Mouse (Mus musculus) midbrain, embryonic 12.5 days (tissue): ENCODE measurements at regions not wholly inside any gene's neighbourhood (a gene's known extent, or its start where the extent isn't known, plus 50 kb on each side); places are given as distances from the start of the nearest gene placed in this dataset.

ENCODE experiments used
- ATAC-seq: fragments of 200-750 bp; cut with Nextera tagmentation; 2 replicates; pipeline ENCODE4 v1.8.0; 2017; ENCODE audit warnings: low read depth, moderate TSS enrichment, moderate library complexity; ENCODE audit not compliant: low FRiP score
- H3K27ac ChIP-seq: fragments of 300-500 bp; sonication (generic); replicated peaks from 2 replicates; pipeline ENCODE4 v1.5.1; 2016; ENCODE audit warnings: mild to moderate bottlenecking
- H3K27me3 ChIP-seq: fragments of 300-500 bp; sonication (generic); 2 replicates; pipeline ENCODE4 v1.6.1; 2016; ENCODE audit warnings: mild to moderate bottlenecking
- H3K36me3 ChIP-seq: fragments of 300-500 bp; sonication (generic); 2 replicates; pipeline ENCODE4 v1.6.1; 2016
- H3K4me1 ChIP-seq: fragments of 300-500 bp; sonication (generic); 2 replicates; pipeline ENCODE4 v1.6.1; 2016
- H3K4me2 ChIP-seq: fragments of 300-500 bp; sonication (generic); replicated peaks from 2 replicates; pipeline ENCODE4 v1.6.1; 2016; ENCODE audit warnings: mild to moderate bottlenecking, moderate library complexity
- H3K4me3 ChIP-seq: fragments of 300-500 bp; sonication (generic); 2 replicates; pipeline ENCODE4 v1.5.1; 2016; ENCODE audit warnings: mild to moderate bottlenecking
- H3K9ac ChIP-seq: fragments of 300-500 bp; sonication (generic); replicated peaks from 2 replicates; pipeline ENCODE4 v1.6.1; 2016; ENCODE audit warnings: mild to moderate bottlenecking, moderate library complexity
- H3K9me3 ChIP-seq: fragments of 300-500 bp; sonication (generic); 2 replicates; pipeline ENCODE4 v1.6.1; 2016; ENCODE audit warnings: mild to moderate bottlenecking
- WGBS: fragments of 180-500 bp; shearing (Covaris S2); methylation state at CpG from one replicate; pipeline ENCODE4 v1.1.7; 2016; 5-methylcytosine and 5-hydroxymethylcytosine counted together

GRCm38 (mm10) chr2:53680350-53681011, 404.9 kb downstream of the Rprm start:
- H3K4me1 ChIP-seq: peaks cover 5% of the 10 kb centered on the region; the same call in 1 of the 2 replicates
- H3K36me3 ChIP-seq: no peaks in the 10 kb centered on the region
- H3K4me2 ChIP-seq: no peak overlapping the region
- H3K9ac ChIP-seq: no peak overlapping the region
- no peak for ATAC-seq
- H3K4me3 ChIP-seq: no peak overlapping the region
- H3K27ac ChIP-seq: no peak overlapping the region
- no peaks in the 10 kb centered on the region for H3K9me3 ChIP-seq
- no peaks in the 10 kb centered on the region for H3K27me3 ChIP-seq
- 89% methylated on average over 5 of the region's 5 CpGs for WGBS

GRCm38 (mm10) chr2:53682599-53682998, 402.8 kb downstream of the Rprm start:
- peak; percentile 68; the same call in 1 of the 2 replicates for ATAC-seq
- H3K9ac ChIP-seq: no peak overlapping the region
- WGBS: 23% methylated on average over 4 of the region's 4 CpGs
- peaks cover 5% of the 10 kb centered on the region; the same call in 1 of the 2 replicates for H3K4me1 ChIP-seq
- no peak overlapping the region for H3K4me3 ChIP-seq
- H3K27me3 ChIP-seq: no peaks in the 10 kb centered on the region
- H3K36me3 ChIP-seq: no peaks in the 10 kb centered on the region
- no peak overlapping the region for H3K27ac ChIP-seq
- no peak overlapping the region for H3K4me2 ChIP-seq
- H3K9me3 ChIP-seq: no peaks in the 10 kb centered on the region

GRCm38 (mm10) chr2:53687281-53687680, 398.1 kb downstream of the Rprm start:
- Histone ChIP-seq H3K4me3 (no peak overlapping the region), H3K27ac (no peak overlapping the region), H3K4me1 (peaks cover 12% of the 10 kb centered on the region; the same call in 1 of the 2 replicates), H3K9ac (no peak overlapping the region), H3K9me3 (no peaks in the 10 kb centered on the region), H3K36me3 (no peaks in the 10 kb centered on the region), H3K27me3 (no peaks in the 10 kb centered on the region), H3K4me2 (no peak overlapping the region)
- WGBS: 88% methylated on average over 7 of the region's 7 CpGs
- ATAC-seq: no peak

GRCm38 (mm10) chr2:53689223-53689880, 396.0 kb downstream of the Rprm start:
- Histone ChIP-seq H3K4me2 (no peak overlapping the region), H3K27ac (no peak overlapping the region), H3K27me3 (no peaks in the 10 kb centered on the region), H3K9me3 (no peaks in the 10 kb centered on the region), H3K4me1 (peaks cover 7% of the 10 kb centered on the region; the same call in 1 of the 2 replicates), H3K4me3 (no peak overlapping the region), H3K9ac (no peak overlapping the region), H3K36me3 (no peaks in the 10 kb centered on the region)
- WGBS: 18% methylated on average over 3 of the region's 3 CpGs
- ATAC-seq: peak; percentile 84

GRCm38 (mm10) chr2:53691580-53692118, 393.7 kb downstream of the Rprm start:
- H3K9ac ChIP-seq: no peak overlapping the region
- H3K4me3 ChIP-seq: no peak overlapping the region
- no peaks in the 10 kb centered on the region for H3K36me3 ChIP-seq
- H3K27ac ChIP-seq: no peak overlapping the region
- no peaks in the 10 kb centered on the region for H3K27me3 ChIP-seq
- no peaks in the 10 kb centered on the region for H3K9me3 ChIP-seq
- 64% methylated on average over 5 of the region's 5 CpGs for WGBS
- no peak for ATAC-seq
- no peak overlapping the region for H3K4me2 ChIP-seq
- peaks cover 7% of the 10 kb centered on the region; the same call in 1 of the 2 replicates for H3K4me1 ChIP-seq

GRCm38 (mm10) chr2:53711213-53711612, 374.1 kb downstream of the Rprm start:
- Histone ChIP-seq H3K4me1 (no peaks in the 10 kb centered on the region), H3K27ac (no peak overlapping the region), H3K9ac (no peak overlapping the region), H3K4me2 (no peak overlapping the region), H3K9me3 (no peaks in the 10 kb centered on the region), H3K36me3 (no peaks in the 10 kb centered on the region), H3K4me3 (no peak overlapping the region), H3K27me3 (no peaks in the 10 kb centered on the region)
- no peak; the same call in 1 of the 2 replicates for ATAC-seq
- 80% methylated on average over 3 of the region's 3 CpGs for WGBS

GRCm38 (mm10) chr2:53713106-53713640, 372.2 kb downstream of the Rprm start:
- no peaks in the 10 kb centered on the region for H3K4me1 ChIP-seq
- no peak overlapping the region for H3K27ac ChIP-seq
- ATAC-seq: no peak
- H3K36me3 ChIP-seq: no peaks in the 10 kb centered on the region
- 89% methylated on average over 7 of the region's 7 CpGs for WGBS
- H3K9ac ChIP-seq: no peak overlapping the region
- H3K9me3 ChIP-seq: no peaks in the 10 kb centered on the region
- H3K4me3 ChIP-seq: no peak overlapping the region
- H3K27me3 ChIP-seq: no peaks in the 10 kb centered on the region
- no peak overlapping the region for H3K4me2 ChIP-seq

- no peak overlapping the region for H3K27ac ChIP-seq
- WGBS: 68% methylated on average over 5 of the region's 5 CpGs
These were observed 370.3 kb downstream of the Rprm start for GRCm38 (mm10) chr2:53715017-53715416.

GRCm38 (mm10) chr2:53723231-53723630, 362.1 kb downstream of the Rprm start:
- WGBS: 92% methylated on average over 6 of the region's 6 CpGs
- Histone ChIP-seq H3K36me3 (no peaks in the 10 kb centered on the region), H3K9ac (no peak overlapping the region), H3K4me2 (no peak overlapping the region), H3K27me3 (no peaks in the 10 kb centered on the region), H3K9me3 (no peaks in the 10 kb centered on the region), H3K4me1 (no peaks in the 10 kb centered on the region), H3K27ac (no peak overlapping the region), H3K4me3 (no peak overlapping the region)
- no peak for ATAC-seq

More at GRCm38 (mm10) chr2:53715017-53715416, 370.3 kb downstream of the Rprm start:
- ATAC-seq: no peak
- Histone ChIP-seq H3K36me3 (no peaks in the 10 kb centered on the region), H3K27me3 (no peaks in the 10 kb centered on the region), H3K9ac (no peak overlapping the region), H3K4me1 (no peaks in the 10 kb centered on the region), H3K4me3 (no peak overlapping the region), H3K9me3 (no peaks in the 10 kb centered on the region), H3K4me2 (no peak overlapping the region)

GRCm38 (mm10) chr2:53728693-53729092, 356.7 kb downstream of the Rprm start:
- Histone ChIP-seq H3K36me3 (no peaks in the 10 kb centered on the region), H3K27me3 (no peaks in the 10 kb centered on the region), H3K9me3 (no peaks in the 10 kb centered on the region), H3K27ac (no peak overlapping the region), H3K9ac (no peak overlapping the region), H3K4me3 (no peak overlapping the region), H3K4me1 (no peaks in the 10 kb centered on the region), H3K4me2 (no peak overlapping the region)
- ATAC-seq: no peak

- H3K27ac ChIP-seq: no peak overlapping the region
- H3K4me2 ChIP-seq: no peak overlapping the region
- no peaks in the 10 kb centered on the region for H3K9me3 ChIP-seq
- no peak overlapping the region for H3K4me3 ChIP-seq
- no peak for ATAC-seq
- no peaks in the 10 kb centered on the region for H3K27me3 ChIP-seq
- 88% methylated on average over 2 of the region's 2 CpGs for WGBS
- H3K9ac ChIP-seq: no peak overlapping the region
- no peaks in the 10 kb centered on the region for H3K36me3 ChIP-seq
- no peaks in the 10 kb centered on the region for H3K4me1 ChIP-seq
These were observed 354.9 kb downstream of the Rprm start for GRCm38 (mm10) chr2:53730451-53730850.

GRCm38 (mm10) chr2:53763486-53763885, 321.9 kb downstream of the Rprm start:
- Histone ChIP-seq H3K36me3 (no peaks in the 10 kb centered on the region), H3K4me3 (no peak overlapping the region), H3K27ac (no peak overlapping the region), H3K4me1 (no peaks in the 10 kb centered on the region), H3K4me2 (no peak overlapping the region), H3K9me3 (no peaks in the 10 kb centered on the region), H3K9ac (no peak overlapping the region), H3K27me3 (no peaks in the 10 kb centered on the region)
- 91% methylated on average over 2 of the region's 2 CpGs for WGBS
- ATAC-seq: no peak
